Mouse (Mus musculus) megakaryocyte, embryonic 14.5 days (primary cell): Measurements from ENCODE around the gene Ina.

Source experiments
- FLI1 ChIP-seq: IDR thresholded peaks from 2 replicates; pipeline ENCODE4 v1.6.1; 2012; ENCODE audit warnings: low read length, inconsistent platforms, mixed read lengths
- GATA1 ChIP-seq: IDR thresholded peaks from 3 replicates; pipeline ENCODE4 v1.6.1; 2012; ENCODE audit warnings: mixed read lengths, low read length, inconsistent platforms, borderline replicate concordance

DNA sequence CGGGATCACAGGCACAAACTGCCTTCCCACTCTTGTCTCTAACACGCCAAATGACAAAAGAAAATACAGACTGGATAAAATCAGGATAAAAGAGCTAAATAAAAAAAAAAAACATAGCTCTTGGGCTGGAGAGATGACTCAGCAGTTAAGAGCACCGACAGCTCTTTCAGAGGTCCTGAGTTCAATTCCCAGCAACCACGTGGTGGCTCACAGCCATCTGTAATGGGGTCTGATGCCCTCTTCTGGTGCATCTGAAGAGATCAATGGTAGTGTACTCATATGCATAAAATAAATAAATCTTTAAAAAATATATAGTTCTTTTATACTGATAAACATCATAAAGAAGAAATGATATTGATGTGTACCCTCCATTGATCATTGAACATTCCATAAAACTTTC lies 38.4 kb downstream of the Ina start:
- TF ChIP-seq FLI1 = no peak
- TF ChIP-seq GATA1 = no peak
